Mouse (Mus musculus): Measurements from ENCODE around the gene Map7d1.
A peak's percentile ranks its signal among the peaks of the same experiment; 100 is the strongest.

Gene Map7d1

GRCm38 (mm10) chr4:126256131-126256791, at the start of gene Map7d1:
Gene Map7d1, minus strand, starts transcription at chr4:126256343.
- DNase-seq (ENCODE audit: low spot score): peak; percentile 82

GRCm38 (mm10) chr4:126305428-126305827, 49.3 kb upstream of the Map7d1 start:
- no peak for DNase-seq (ENCODE audit: low spot score)

- no peak for DNase-seq (ENCODE audit: low spot score)
Measured at GRCm38 (mm10) chr4:126303877-126304276, 47.7 kb upstream of the Map7d1 start.

- DNase-seq (ENCODE audit: low spot score): no peak
Measured at GRCm38 (mm10) chr4:126301584-126302309, 45.6 kb upstream of the Map7d1 start.

GRCm38 (mm10) chr4:126300916-126301583, 44.9 kb upstream of the Map7d1 start:
- no peak for DNase-seq (ENCODE audit: low spot score)

- no peak for DNase-seq (ENCODE audit: low spot score)
Measured at GRCm38 (mm10) chr4:126296617-126297101, 40.5 kb upstream of the Map7d1 start.

- no peak for DNase-seq (ENCODE audit: low spot score)
Measured at GRCm38 (mm10) chr4:126295937-126296336, 39.8 kb upstream of the Map7d1 start.

GRCm38 (mm10) chr4:126295152-126295551, 39.0 kb upstream of the Map7d1 start:
- no peak for DNase-seq (ENCODE audit: low spot score)

- no peak for DNase-seq (ENCODE audit: low spot score)
Measured at GRCm38 (mm10) chr4:126291196-126291595, 35.1 kb upstream of the Map7d1 start.

GRCm38 (mm10) chr4:126290314-126290713, 34.2 kb upstream of the Map7d1 start:
- no peak for DNase-seq (ENCODE audit: low spot score)

- no peak for DNase-seq (ENCODE audit: low spot score)
Measured at GRCm38 (mm10) chr4:126288085-126288666, 32.0 kb upstream of the Map7d1 start.

- no peak for DNase-seq (ENCODE audit: low spot score)
Measured at GRCm38 (mm10) chr4:126287302-126287995, 31.3 kb upstream of the Map7d1 start.

- DNase-seq (ENCODE audit: low spot score): no peak
Measured at GRCm38 (mm10) chr4:126286492-126286891, 30.3 kb upstream of the Map7d1 start, which contains the start of gene Col8a2. Gene Col8a2, plus strand, starts transcription at chr4:126286793.

GRCm38 (mm10) chr4:126283582-126283981, 27.4 kb upstream of the Map7d1 start:
- DNase-seq (ENCODE audit: low spot score): no peak

GRCm38 (mm10) chr4:126281706-126282105, 25.6 kb upstream of the Map7d1 start:
- DNase-seq (ENCODE audit: low spot score): no peak

GRCm38 (mm10) chr4:126278961-126279360, 22.8 kb upstream of the Map7d1 start:
- DNase-seq (ENCODE audit: low spot score): no peak

GRCm38 (mm10) chr4:126278565-126278915, 22.4 kb upstream of the Map7d1 start:
- DNase-seq (ENCODE audit: low spot score): no peak

GRCm38 (mm10) chr4:126277906-126278564, 21.9 kb upstream of the Map7d1 start:
- DNase-seq (ENCODE audit: low spot score): no peak

- no peak for DNase-seq (ENCODE audit: low spot score)
Measured at GRCm38 (mm10) chr4:126275681-126276131, 19.6 kb upstream of the Map7d1 start.

GRCm38 (mm10) chr4:126275081-126275480, 18.9 kb upstream of the Map7d1 start:
- no peak for DNase-seq (ENCODE audit: low spot score)

- no peak for DNase-seq (ENCODE audit: low spot score)
Measured at GRCm38 (mm10) chr4:126273753-126274152, 17.6 kb upstream of the Map7d1 start.

All from left cerebral cortex, adult 11 months (tissue).